ENCODE assay signal across 23 mouse cellular contexts in the genomic region with DNA sequence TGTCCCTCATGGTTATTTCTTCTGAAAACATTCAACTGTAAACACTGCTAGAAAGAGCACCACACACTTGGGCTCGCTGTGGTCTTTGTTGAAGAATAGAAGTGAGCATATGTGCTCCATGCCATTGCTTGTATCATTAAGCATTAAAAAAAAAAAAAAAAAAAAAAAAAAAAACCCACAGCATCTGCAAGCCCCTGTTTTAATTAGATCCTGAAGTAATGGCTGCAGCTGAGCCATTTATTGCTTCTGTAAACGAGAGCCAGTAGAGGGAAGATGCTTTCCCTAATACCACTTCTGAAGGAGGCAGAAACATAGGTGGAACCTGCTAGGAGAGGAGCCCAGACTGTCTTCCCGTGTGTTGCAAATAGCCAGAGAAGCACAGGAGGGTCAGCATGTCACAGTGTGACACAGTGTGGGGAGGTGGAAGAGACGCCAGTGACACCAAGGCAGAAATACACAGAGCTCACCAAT. TPM values are rescaled to one million over a fixed set of nuclear protein-coding genes. Genes with fewer than 3 reads are reported as not detected.
A peak's percentile ranks its signal among the peaks of the same experiment; 100 is the strongest.
DNase-seq lines count a peak whose midpoint lies in the region; ATAC-seq and TF ChIP-seq lines count a peak whose summit lies in the region.
"Had no signal": no experiment of that assay in that cellular context is flagged by ENCODE, and none has a peak within 500 bp of the region (broad histone marks: within the 10 kb centered on the region; RNA-seq: fewer than 3 reads in every experiment).

No protein-coding gene starts in this region.

- peak; percentile 74; the same call in 1 of the 2 replicates for ATAC-seq in forebrain, embryonic 13.5 days
- ATAC-seq in hindbrain, embryonic 15.5 days (ENCODE audit: low FRiP score, low read depth) = peak; percentile 65; the same call in 1 of the 2 replicates
- ATAC-seq in midbrain, embryonic 16.5 days = 0 out of 2 replicates have a peak, but pooled peaks have one; percentile 32

- no peak overlapping the region for H3K4me2 ChIP-seq in forebrain, embryonic 13.5 days
- H3K4me2 ChIP-seq in hindbrain, embryonic 15.5 days = no peak overlapping the region
- H3K4me2 ChIP-seq in midbrain, embryonic 16.5 days (ENCODE audit: low read length) = no peak overlapping the region
- H3K4me2 ChIP-seq: embryonic facial prominence, embryonic 13.5 days had no signal

- H3K27me3 ChIP-seq in forebrain, embryonic 13.5 days = no peaks in the 10 kb centered on the region
- no peaks in the 10 kb centered on the region for H3K27me3 ChIP-seq in hindbrain, embryonic 15.5 days
- no peaks in the 10 kb centered on the region for H3K27me3 ChIP-seq in midbrain, embryonic 16.5 days (ENCODE audit: control insufficient read depth, insufficient read depth, low read depth, low read length)
- H3K27me3 ChIP-seq: embryonic facial prominence, embryonic 13.5 days had no signal

- WGBS in forebrain, embryonic 13.5 days = 34% methylated on average over 4 of the region's 4 CpGs
- 30% methylated on average over 4 of the region's 4 CpGs for WGBS in hindbrain, embryonic 15.5 days
- WGBS in midbrain, embryonic 16.5 days = 32% methylated on average over 4 of the region's 4 CpGs

- H3K9me3 ChIP-seq in forebrain, embryonic 13.5 days (replicated peaks) = no peaks in the 10 kb centered on the region
- no peaks in the 10 kb centered on the region for H3K9me3 ChIP-seq in hindbrain, embryonic 15.5 days
- H3K9me3 ChIP-seq in midbrain, embryonic 16.5 days (replicated peaks; ENCODE audit: control insufficient read depth, low read length, poor library complexity, severe bottlenecking) = no peaks in the 10 kb centered on the region
- H3K9me3 ChIP-seq: embryonic facial prominence, embryonic 13.5 days; heart, embryonic 10.5 days had no signal

- no peaks in the 10 kb centered on the region for H3K36me3 ChIP-seq in forebrain, embryonic 13.5 days (ENCODE audit: poor library complexity, severe bottlenecking)
- no peaks in the 10 kb centered on the region for H3K36me3 ChIP-seq in hindbrain, embryonic 15.5 days
- no peaks in the 10 kb centered on the region for H3K36me3 ChIP-seq in midbrain, embryonic 16.5 days (ENCODE audit: control insufficient read depth, insufficient read depth, low read length)
- H3K36me3 ChIP-seq: embryonic facial prominence, embryonic 13.5 days; heart, embryonic 10.5 days had no signal

- H3K27ac ChIP-seq in forebrain, embryonic 13.5 days = peak overlapping the region; percentile 76
- H3K27ac ChIP-seq in hindbrain, embryonic 15.5 days (replicated peaks) = peak overlapping the region; percentile 57; the same call in 1 of the 2 replicates
- H3K27ac ChIP-seq in midbrain, embryonic 16.5 days (ENCODE audit: low read length) = no peak overlapping the region
- H3K27ac ChIP-seq: embryonic facial prominence, embryonic 13.5 days; heart, embryonic 10.5 days; layer of hippocampus, adult 2 months had no signal

- TF ChIP-seq POLR2A in brain, embryonic 14.5 days (IDR thresholded peaks at IDR 0.05; ENCODE audit: borderline replicate concordance, extremely low read depth, insufficient read depth, insufficient read length, poor library complexity, severe bottlenecking) = no peak

- TF ChIP-seq CTCF in brain, embryonic 14.5 days (IDR thresholded peaks at IDR 0.05; ENCODE audit: borderline replicate concordance, extremely low read depth, insufficient read depth, insufficient read length) = no peak

- no peak overlapping the region for H3K9ac ChIP-seq in forebrain, embryonic 13.5 days
- H3K9ac ChIP-seq in hindbrain, embryonic 15.5 days = no peak overlapping the region
- H3K9ac ChIP-seq in midbrain, embryonic 16.5 days (ENCODE audit: low read depth, low read length) = no peak overlapping the region
- H3K9ac ChIP-seq: embryonic facial prominence, embryonic 13.5 days had no signal

- peak; percentile 76 for DNase-seq in brain, embryonic 14.5 days (ENCODE audit: low read depth)
- no peak for DNase-seq in frontal cortex, postnatal 25 days (ENCODE audit: low spot score in 2 of 2)
- no peak for DNase-seq in ovary, postnatal 14 days (ENCODE audit: low spot score)
- DNase-seq in cerebellum, adult 8-10 months = no peak
- DNase-seq: adrenal gland, adult 2 months; cerebellum, adult 9-11 months; kidney, adult 2 months; kidney, postnatal 10 days; layer of hippocampus, postnatal 36 days; left cerebral cortex, postnatal 4 days; liver; lung, postnatal 10 days; spleen, adult 18-20 months; thymus, postnatal 36 days had no signal

- no peak overlapping the region for H3K4me3 ChIP-seq in forebrain, embryonic 13.5 days
- H3K4me3 ChIP-seq in hindbrain, embryonic 15.5 days = no peak overlapping the region
- no peak overlapping the region for H3K4me3 ChIP-seq in midbrain, embryonic 16.5 days (ENCODE audit: low read depth, low read length)
- H3K4me3 ChIP-seq: embryonic facial prominence, embryonic 13.5 days; heart, embryonic 10.5 days; layer of hippocampus, adult 2 months had no signal

- peaks cover 14% of the 10 kb centered on the region for H3K4me1 ChIP-seq in forebrain, embryonic 13.5 days
- no peaks in the 10 kb centered on the region; the same call in none of the 2 replicates for H3K4me1 ChIP-seq in hindbrain, embryonic 15.5 days (replicated peaks)
- 0 out of 2 replicates have a peak, but pooled peaks cover 4% of the 10 kb centered on the region for H3K4me1 ChIP-seq in midbrain, embryonic 16.5 days (ENCODE audit: control insufficient read depth, insufficient read depth, low read length)
- H3K4me1 ChIP-seq: embryonic facial prominence, embryonic 13.5 days; heart, embryonic 10.5 days had no signal

RNA-seq across cellular contexts. Expression of a gene that starts 17.1 kb away (rescaled TPM):
- polyA plus RNA-seq in brain, embryonic 14.5 days (2012; rRNA removed) = not detected in 2 replicates
- polyA plus RNA-seq in forebrain, embryonic 13.5 days (2015; fragmentation: Nextera tagmentation; extraction: Ambion mirVana) = 0.06 TPM in 1 of 2 replicates, not detected in the other
- not detected in 2 replicates for polyA plus RNA-seq in hindbrain, embryonic 15.5 days (2015; fragmentation: Nextera tagmentation; extraction: Ambion mirVana)
- 0.05 and 0.11 TPM in 2 replicates for polyA plus RNA-seq in midbrain, embryonic 16.5 days (2015; fragmentation: Nextera tagmentation; extraction: Ambion mirVana)
- polyA plus RNA-seq: adrenal gland, adult 2 months; embryonic facial prominence, embryonic 13.5 days; heart, embryonic 10.5 days; kidney, adult 2 months; liver, embryonic 16.5 days had no signal

RNA-seq across cellular contexts. Expression of a gene that starts 47.6 kb away (rescaled TPM):
- polyA plus RNA-seq in brain, embryonic 14.5 days (2012; rRNA removed) = not detected in 2 replicates
- polyA plus RNA-seq in forebrain, embryonic 13.5 days (2015; fragmentation: Nextera tagmentation; extraction: Ambion mirVana) = not detected in 2 replicates
- polyA plus RNA-seq in hindbrain, embryonic 15.5 days (2015; fragmentation: Nextera tagmentation; extraction: Ambion mirVana) = not detected in 2 replicates
- not detected in 2 replicates for polyA plus RNA-seq in midbrain, embryonic 16.5 days (2015; fragmentation: Nextera tagmentation; extraction: Ambion mirVana)
- polyA plus RNA-seq: adrenal gland, adult 2 months; embryonic facial prominence, embryonic 13.5 days; heart, embryonic 10.5 days; heart, postnatal 0 days; liver, embryonic 16.5 days; stomach, embryonic 14.5 days had no signal
